Mouse (Mus musculus) stomach, postnatal 0 days (tissue): Measurements from ENCODE around the gene Alkbh6.

Experiments used
- CTCF ChIP-seq: IDR thresholded peaks from 2 replicates; pipeline ENCODE4 v1.5.1; 2016; ENCODE audit warnings: antibody characterized with exemption, low read depth, mild to moderate bottlenecking, moderate library complexity
- EP300 ChIP-seq: optimal IDR thresholded peaks from 2 replicates; pipeline ENCODE3; 2016; ENCODE audit warnings: antibody characterized with exemption

DNA sequence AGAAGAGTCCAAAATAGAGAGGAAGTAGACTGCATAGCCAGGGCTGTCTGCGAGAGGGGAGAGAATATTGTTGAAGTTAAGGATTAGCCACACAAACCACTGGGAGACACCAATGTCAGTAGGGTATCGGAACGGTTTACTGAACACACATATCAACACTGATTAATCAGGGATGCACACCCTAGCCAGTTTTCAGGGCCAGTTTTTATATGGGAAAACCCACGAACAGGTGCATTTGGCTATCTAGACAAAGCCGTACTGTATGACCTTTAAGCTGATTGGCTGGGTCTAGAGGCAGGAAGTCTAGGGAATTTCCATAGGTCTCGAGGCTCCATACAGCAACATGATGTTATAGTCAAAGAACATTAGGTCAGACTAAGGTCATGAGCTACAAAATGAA is 14.3 kb downstream of the Alkbh6 start:
- TF ChIP-seq CTCF, result no peak
- TF ChIP-seq EP300, result no peak
